Mouse (Mus musculus): ENCODE measurements around the gene Pkm.

Pkm gene

GRCm38 (mm10) chr9:59655958-59656634 is at the start of gene Pkm:
TSS of gene Pkm (plus strand) at chr9:59656368.
- in situ Hi-C loops (cut with MboI, MseI), result loop anchor here in 1 of 2 experiments (10.0 kb wide), 1 partner anchor 1691 kb away; no protein-coding TSS in a partner anchor

- in situ Hi-C loops (cut with MboI, MseI), result no loop called here
These were observed 45.2 kb upstream of the Pkm start for GRCm38 (mm10) chr9:59610950-59611349.

- in situ Hi-C loops (cut with MboI, MseI), result no loop called here
These were observed 40.4 kb upstream of the Pkm start for GRCm38 (mm10) chr9:59615797-59616196.

GRCm38 (mm10) chr9:59616622-59617306 is 39.4 kb upstream of the Pkm start, which contains the start of gene Parp6:
TSS of gene Parp6 (plus strand) at chr9:59617284.
- in situ Hi-C loops (cut with MboI, MseI), result no loop called here

GRCm38 (mm10) chr9:59617307-59617973 is 38.7 kb upstream of the Pkm start:
- in situ Hi-C loops (cut with MboI, MseI), result no loop called here

- in situ Hi-C loops (cut with MboI, MseI), result no loop called here
These were observed 17.8 kb upstream of the Pkm start for GRCm38 (mm10) chr9:59638372-59638771.

- in situ Hi-C loops (cut with MboI, MseI), result no loop called here
These were observed 16.2 kb upstream of the Pkm start for GRCm38 (mm10) chr9:59639936-59640335.

- in situ Hi-C loops (cut with MboI, MseI), result no loop called here
These were observed 14.8 kb upstream of the Pkm start for GRCm38 (mm10) chr9:59641320-59641719.

- in situ Hi-C loops (cut with MboI, MseI), result loop anchor here in 1 of 2 experiments (10.0 kb wide), 1 partner anchor 1685 kb away; no protein-coding TSS in a partner anchor
These were observed 6.3 kb upstream of the Pkm start for GRCm38 (mm10) chr9:59649911-59650310.

GRCm38 (mm10) chr9:59653371-59653770 is 2.8 kb upstream of the Pkm start:
- in situ Hi-C loops (cut with MboI, MseI), result loop anchor here in 1 of 2 experiments (10.0 kb wide), 1 partner anchor 1689 kb away; no protein-coding TSS in a partner anchor

- in situ Hi-C loops (cut with MboI, MseI), result loop anchor here in 1 of 2 experiments (10.0 kb wide), 1 partner anchor 1690 kb away; no protein-coding TSS in a partner anchor
These were observed 1.7 kb upstream of the Pkm start for GRCm38 (mm10) chr9:59654450-59654983.

- in situ Hi-C loops (cut with MboI, MseI), result loop anchor here in 1 of 2 experiments (10.0 kb wide), 1 partner anchor 1692 kb away; no protein-coding TSS in a partner anchor
These were observed 758 bp downstream of the Pkm start for GRCm38 (mm10) chr9:59656635-59657617.

- in situ Hi-C loops (cut with MboI, MseI), result loop anchor here in 1 of 2 experiments (10.0 kb wide), 1 partner anchor 1693 kb away; no protein-coding TSS in a partner anchor
These were observed 2.0 kb downstream of the Pkm start for GRCm38 (mm10) chr9:59658146-59658545.

- in situ Hi-C loops (cut with MboI, MseI), result loop anchor here in 1 of 2 experiments (10.0 kb wide), 1 partner anchor 1695 kb away; no protein-coding TSS in a partner anchor
These were observed 3.2 kb downstream of the Pkm start for GRCm38 (mm10) chr9:59659036-59660026.

GRCm38 (mm10) chr9:59660421-59660820 is 4.3 kb downstream of the Pkm start:
- in situ Hi-C loops (cut with MboI, MseI), result no loop called here

GRCm38 (mm10) chr9:59661298-59661975 is 5.3 kb downstream of the Pkm start:
- in situ Hi-C loops (cut with MboI, MseI), result no loop called here

- in situ Hi-C loops (cut with MboI, MseI), result no loop called here
These were observed 7.1 kb downstream of the Pkm start for GRCm38 (mm10) chr9:59663226-59663625.

GRCm38 (mm10) chr9:59663957-59664356 is 7.8 kb downstream of the Pkm start:
- in situ Hi-C loops (cut with MboI, MseI), result no loop called here
